Mouse (Mus musculus) hematopoietic stem cell, adult 5-6 weeks (primary cell): ENCODE data around the gene Cetn3. TPM values are rescaled to one million over a fixed set of nuclear protein-coding genes. Genes with fewer than 3 reads are reported as not detected.

Experiments used
- ATAC-seq, 2 experiments: fragments of 125-278 bp in 1 of 2; replicated peaks in 1 of 2; 2 replicates each; pipeline ENCODE4 v1.8.0; 2016 to 2017; ENCODE audit warnings: inconsistent platforms in 2 of 2, mild to moderate bottlenecking in 2 of 2, moderate number of reproducible peaks in 2 of 2, low read depth in 1 of 2, moderate TSS enrichment in 1 of 2; ENCODE audit not compliant: low FRiP score in 2 of 2, poor library complexity in 2 of 2, severe bottlenecking in 2 of 2, insufficient read depth in 1 of 2, low TSS enrichment in 1 of 2
- total RNA-seq: library from RNA; stranded (forward); fragments of 172-1452, 232-1000 nt; gene quantifications from 2 replicates; pipeline ENCODE4 v1.2.3, GENCODE M21; 2017

Gene Cetn3
- total RNA-seq, 1 experiment from 2014 or later, result 439 TPM

DNA sequence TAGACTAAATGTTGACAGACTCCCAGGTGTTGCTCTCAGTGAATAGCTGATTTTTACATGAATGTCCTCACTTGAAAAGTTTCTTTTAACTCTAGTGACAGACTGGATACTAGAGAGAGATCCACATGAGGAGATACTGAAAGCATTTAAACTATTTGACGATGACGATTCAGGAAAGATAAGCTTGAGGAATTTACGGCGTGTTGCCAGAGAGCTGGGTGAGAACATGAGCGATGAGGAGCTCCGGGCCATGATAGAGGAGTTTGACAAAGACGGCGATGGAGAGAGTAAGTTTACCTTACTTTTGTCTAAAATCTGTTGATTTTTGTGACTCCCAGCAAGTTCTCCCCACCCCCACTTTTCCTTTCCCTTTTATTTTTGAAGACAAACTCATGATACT lies 9.0 kb downstream of the Cetn3 start:
- ATAC-seq, result no peak

DNA sequence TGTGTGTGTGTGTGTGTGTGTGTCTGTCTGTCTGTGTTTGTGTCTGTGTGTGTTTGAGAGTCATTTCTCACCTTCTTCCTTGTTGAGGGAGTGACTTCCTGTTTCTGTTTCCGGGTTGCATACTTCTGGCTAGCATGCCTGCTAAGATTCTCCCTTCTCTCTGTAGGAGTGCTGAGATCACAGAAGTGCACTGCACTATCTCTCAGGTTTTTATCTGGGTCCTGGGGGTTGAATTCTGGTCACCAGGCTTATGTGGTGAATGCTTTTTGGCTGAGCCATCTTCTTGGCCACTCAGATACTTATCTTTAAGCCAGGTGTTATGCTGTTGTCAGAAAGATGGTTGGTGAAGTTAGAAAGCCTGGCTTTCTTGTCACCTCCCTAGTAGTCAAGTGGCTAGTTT lies 11.0 kb downstream of the Cetn3 start:
- peak; percentile 78 to 81; a peak in 3 of 4 replicates for ATAC-seq

DNA sequence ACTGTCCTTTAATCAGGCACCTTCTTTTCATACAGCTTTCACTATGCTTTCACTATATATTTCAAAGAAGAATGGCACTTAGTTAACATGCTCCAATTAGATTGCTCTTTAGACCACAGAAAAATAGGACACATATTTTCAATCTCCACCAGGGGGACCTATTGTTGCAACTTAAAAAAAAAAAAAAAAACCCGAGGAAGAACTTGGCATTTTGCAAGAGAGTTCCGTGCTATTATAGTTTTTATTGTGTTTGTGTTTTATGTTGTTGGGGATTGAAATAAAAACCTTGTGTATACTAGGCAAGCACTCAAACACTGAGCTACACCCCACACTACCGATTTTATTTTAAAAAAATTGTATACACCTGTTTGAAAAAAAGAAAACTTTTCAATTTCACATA lies 18.2 kb downstream of the Cetn3 start:
- ATAC-seq, result peak; percentile 59 to 68; a peak in 2 of 4 replicates

DNA sequence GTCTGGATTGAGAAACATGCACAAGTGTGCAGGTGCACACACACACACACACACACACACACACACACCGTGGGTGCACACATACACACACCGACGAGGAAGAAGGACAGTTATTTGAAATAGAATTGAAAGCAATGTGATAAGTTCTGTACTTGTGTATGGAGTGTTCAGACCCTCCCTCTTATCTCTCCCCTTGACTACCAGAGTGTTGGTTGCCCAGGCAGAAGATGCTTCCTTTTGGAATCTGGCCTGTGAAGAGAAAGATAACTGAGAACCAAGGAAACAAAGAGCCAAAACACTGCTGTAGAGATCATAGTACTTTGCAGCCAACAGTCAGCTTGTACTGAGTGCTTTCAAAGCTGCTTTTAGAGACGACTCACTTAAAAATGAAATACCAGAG lies 20.8 kb downstream of the Cetn3 start:
- ATAC-seq, result no peak

DNA sequence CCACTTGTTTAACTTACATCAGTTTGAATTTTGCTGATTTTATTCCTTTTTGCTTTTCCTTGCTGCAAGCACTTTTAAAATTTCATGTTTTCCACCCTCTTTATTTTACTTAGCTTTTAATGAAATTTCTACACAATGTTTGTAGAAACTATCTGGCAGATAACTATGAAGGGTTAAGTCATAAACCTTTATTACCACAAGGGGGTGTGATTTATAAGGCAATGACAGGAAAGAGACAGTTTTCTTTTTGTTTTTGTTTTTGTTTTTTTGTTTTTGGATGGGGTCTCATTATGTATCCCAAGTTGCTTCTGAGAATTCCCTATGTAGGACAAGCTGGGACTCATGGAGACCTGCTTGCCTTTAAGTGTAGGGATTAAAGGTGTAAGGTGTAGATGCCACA lies 39.9 kb downstream of the Cetn3 start:
- no peak for ATAC-seq

DNA sequence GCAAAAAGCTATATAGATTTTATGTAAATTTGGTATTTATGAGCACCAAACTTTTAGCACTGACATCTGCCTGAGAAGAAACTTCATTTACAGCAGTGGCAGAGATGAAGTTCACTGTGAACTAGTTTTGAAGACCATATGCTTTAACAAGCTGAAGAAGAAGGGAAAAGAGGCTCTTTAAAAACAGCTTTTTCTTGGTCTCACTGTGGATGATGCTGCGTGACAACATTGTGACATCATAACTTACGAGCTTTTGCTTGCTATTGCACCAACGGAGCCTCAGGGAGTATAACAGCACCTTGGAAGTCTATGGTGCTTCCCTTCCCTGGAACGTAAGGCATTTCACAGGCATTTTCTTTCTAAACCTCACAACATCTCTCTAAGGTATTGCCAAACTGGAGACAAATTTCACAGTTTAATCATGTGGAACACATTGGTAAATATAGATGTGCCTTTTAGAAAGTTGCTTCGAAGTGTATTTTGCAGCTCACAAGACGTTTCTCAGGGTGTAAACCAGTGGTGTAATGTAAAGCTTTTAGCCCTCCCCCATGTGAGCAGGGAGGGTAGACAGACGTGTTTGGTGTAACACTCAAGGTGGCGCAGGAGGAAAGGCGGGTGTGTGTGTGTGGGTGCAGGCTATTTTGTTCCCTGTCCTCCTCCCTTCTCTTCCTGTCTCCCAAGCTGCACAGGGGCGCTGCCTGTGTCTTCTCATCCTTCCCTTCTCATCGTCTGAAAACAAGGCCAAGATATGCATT lies 41.9 kb downstream of the Cetn3 start:
- no peak for ATAC-seq

DNA sequence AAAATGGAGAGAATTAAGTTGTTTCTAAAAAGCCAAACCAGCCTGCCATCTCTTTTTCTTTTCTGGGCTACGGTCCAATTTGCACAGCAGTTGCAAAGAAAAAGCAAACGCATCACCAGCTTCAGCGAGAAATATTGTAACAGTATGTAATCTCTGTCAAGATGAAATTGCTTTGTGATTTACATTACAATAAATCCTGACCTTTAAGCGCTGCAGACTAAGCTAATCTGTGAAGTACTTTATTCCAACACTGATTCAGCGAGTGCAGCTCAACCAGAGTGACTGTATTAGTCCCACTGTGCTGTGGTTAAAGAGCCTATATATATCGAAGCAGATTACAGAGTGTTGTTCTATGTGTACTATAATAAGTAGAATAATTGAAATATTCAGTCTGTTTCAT lies 45.6 kb downstream of the Cetn3 start:
- ATAC-seq, result no peak

DNA sequence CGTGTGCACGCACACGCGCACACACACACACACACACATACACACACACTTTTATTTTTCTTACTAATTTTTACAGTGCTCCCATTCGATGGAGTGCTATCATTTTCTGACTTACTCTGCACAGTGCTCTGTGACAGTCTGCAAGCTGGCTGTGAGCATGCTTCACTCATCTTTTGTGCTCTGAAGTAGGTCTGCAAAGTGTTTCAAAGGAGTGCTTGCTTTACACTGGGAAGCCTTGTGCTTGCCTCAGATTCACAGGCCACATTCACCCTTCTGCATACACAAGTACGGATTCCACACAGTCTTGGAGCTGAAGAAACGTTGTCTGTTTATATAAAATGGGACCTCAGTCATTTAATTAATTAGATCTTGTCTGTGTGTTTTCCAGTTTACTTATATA lies 49.0 kb downstream of the Cetn3 start:
- no peak for ATAC-seq

DNA sequence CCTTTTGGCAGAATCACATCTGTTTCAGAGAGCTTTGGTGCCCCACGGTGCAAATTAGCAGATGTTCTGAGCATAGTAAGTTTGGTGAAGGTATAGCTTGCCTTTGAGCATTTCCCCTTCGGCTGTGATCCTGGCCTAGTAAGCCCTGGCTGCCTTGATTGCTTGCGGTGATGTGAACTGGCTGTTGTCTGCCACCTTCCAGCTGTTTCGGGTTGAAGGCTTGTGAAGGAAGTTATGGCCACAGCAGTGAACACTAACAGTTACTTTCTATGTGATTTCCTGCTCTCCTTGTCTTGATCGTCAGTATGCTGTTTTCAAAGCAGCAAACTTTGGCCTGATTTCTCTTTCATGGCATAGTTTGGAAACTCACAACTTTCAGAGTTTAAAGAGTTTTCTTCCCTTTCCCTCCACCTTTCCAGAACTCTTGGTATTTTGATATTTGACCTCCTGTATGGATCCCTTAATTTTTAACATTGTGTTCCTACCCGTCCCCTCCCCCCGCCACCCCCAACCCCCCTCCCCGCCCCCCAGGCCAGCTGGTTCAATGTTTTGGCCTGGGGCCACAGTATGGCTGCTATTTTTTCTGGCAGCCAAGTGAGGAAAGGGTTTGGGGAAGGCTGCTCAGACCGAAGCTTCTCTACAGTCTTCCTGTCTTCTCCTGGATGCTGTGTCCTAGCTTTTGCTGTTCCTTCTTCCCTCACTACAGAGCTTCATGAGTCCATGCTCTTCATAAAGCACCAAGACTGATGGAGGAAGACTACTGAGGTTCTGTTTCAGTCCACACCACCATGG lies 53.7 kb downstream of the Cetn3 start:
- no peak for ATAC-seq

DNA sequence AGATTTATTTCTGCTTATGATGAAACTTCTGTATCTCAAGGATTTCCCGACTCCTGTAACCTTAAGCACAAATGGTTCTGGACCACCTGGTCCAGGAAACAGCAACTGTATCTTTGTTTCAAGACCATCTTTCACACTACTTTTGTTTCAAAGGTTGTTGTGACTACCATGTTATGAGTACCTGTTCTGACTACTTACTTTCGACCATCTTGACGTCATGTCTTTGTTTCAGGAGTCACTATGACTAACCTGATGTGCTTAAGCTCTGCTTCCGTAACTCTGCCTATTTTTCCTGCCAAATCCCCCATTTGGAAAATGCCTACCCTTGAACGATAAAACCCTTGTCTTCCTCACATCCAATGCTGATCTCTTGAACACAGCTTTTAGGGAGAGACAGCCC lies 55.1 kb downstream of the Cetn3 start:
- no peak for ATAC-seq

DNA sequence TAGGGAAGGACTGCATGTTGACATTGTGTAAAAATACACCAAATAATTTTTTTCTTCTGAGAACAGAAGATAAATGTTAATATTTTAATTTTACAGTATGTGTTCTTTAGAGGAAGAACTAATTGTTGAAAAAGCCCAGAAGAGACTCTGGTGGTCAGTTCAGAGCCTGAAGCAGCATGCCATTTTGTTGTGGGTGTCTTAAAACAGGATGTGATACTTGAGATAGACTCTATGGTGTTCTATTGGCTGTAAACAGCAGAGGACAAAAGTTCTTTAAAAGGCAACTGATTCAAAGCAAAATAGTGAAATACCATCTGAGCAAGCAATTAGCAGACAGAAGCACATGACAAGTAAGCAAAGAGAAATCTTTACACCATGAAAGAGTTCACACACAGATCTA lies 56.1 kb downstream of the Cetn3 start:
- no peak for ATAC-seq

DNA sequence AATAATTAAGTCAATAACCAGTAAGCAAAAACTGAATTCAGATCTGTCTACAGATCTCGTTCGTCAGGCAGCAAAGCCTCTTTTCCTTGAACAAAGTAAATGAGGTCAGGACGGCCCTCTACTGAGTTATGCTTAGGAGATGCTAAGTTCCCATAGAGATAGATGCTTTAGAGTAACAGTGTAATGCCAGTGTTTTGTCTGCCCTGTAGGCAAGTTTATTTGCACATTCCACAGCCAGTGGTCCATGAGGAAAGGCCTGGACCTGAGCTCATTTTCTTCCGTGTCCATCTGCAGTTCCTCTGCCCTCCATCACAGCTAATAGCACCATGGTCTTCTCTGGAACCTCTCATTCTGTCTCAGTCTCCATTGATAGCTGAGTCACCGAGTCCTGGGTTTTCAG lies 57.4 kb downstream of the Cetn3 start:
- no peak for ATAC-seq

DNA sequence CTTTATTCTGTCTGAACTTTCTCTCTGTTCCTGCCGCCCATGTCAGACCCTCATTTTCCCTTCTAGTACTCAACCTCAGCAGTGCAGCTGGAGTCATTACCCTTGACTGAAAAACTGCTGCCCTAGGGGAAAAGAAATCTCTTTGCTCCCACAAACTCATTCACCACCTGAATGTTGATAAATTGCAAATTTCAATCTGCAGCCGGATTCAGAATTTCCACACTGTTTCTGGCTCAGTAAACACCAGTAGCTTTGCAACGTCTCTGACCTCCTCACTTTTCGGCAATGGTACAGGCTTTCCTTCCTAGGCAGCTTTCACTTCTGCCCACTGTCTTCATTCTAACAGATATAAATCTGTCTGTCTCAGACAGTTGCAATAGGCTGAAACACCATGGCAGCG lies 57.8 kb downstream of the Cetn3 start:
- no peak for ATAC-seq

DNA sequence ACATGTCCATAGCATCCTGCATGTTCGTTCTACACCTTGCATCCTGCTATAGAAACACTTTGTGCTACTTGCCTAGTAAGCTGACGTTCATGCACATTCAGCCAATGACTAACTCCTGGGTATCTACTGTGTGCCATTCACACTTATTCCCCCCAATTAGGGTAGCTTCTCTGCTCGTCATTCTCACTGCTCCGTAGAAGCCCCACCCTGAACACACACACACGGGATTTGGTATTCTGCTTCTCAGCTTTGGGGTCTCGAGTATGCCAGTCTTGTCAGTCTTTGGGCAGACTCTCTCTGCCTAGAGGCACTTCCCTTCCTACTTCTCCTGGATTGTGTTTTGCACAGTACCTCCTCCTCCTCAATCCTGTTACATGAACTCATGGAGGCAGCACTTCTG lies 59.4 kb downstream of the Cetn3 start:
- no peak for ATAC-seq

Other genes starting within 250 kb of the Cetn3 start
- gene Adgrv1, start 149.9 kb upstream of the Cetn3 start, total RNA-seq, result not detected in 2 replicates
- 39.7 and 61.9 TPM in 2 replicates for gene Lysmd3, start 125.4 kb upstream of the Cetn3 start, total RNA-seq
- gene Polr3g, start 72.1 kb upstream of the Cetn3 start, total RNA-seq, result 23.8 and 34.0 TPM in 2 replicates
- gene Mblac2, start 71.7 kb upstream of the Cetn3 start, total RNA-seq, result 4.4 and 6.0 TPM in 2 replicates